Mouse (Mus musculus) ES-Bruce4 (cell line): Measurements from ENCODE around the gene Eif6. TPM values are rescaled to one million over a fixed set of nuclear protein-coding genes. Genes with fewer than 3 reads are reported as not detected.

Experiments used
- H3K27ac ChIP-seq: 2 replicates; pipeline ENCODE4 v1.5.1; 2012; ENCODE audit warnings: low read length, inconsistent platforms; ENCODE audit not compliant: insufficient read depth
- H3K27me3 ChIP-seq: 2 replicates; pipeline ENCODE4 v1.6.1; 2012; ENCODE audit warnings: mild to moderate bottlenecking, low read length, inconsistent platforms; ENCODE audit not compliant: control insufficient read depth, poor library complexity, insufficient read depth, severe bottlenecking
- H3K36me3 ChIP-seq: 2 replicates; pipeline ENCODE4 v1.6.1; 2012; ENCODE audit warnings: inconsistent platforms, mild to moderate bottlenecking, low read length, moderate library complexity; ENCODE audit not compliant: control insufficient read depth, poor library complexity, insufficient read depth, severe bottlenecking
- H3K4me1 ChIP-seq: one replicate; pipeline ENCODE4 v1.8.1; 2011; ENCODE audit warnings: low read length; ENCODE audit not compliant: control insufficient read depth, insufficient read depth
- H3K4me3 ChIP-seq: 2 replicates; pipeline ENCODE4 v1.5.1; 2011; ENCODE audit warnings: low read depth, mild to moderate bottlenecking, low read length
- H3K9ac ChIP-seq: 2 replicates; pipeline ENCODE4 v1.6.1; 2012; ENCODE audit warnings: low read depth, mild to moderate bottlenecking, inconsistent platforms; ENCODE audit not compliant: poor library complexity, severe bottlenecking
- H3K9me3 ChIP-seq: replicated peaks from 2 replicates; pipeline ENCODE4 v1.6.1; 2012; ENCODE audit warnings: mild to moderate bottlenecking, low read length, inconsistent platforms; ENCODE audit not compliant: control insufficient read depth, poor library complexity, insufficient read depth, severe bottlenecking
- CTCF ChIP-seq: IDR thresholded peaks from one replicate; pipeline ENCODE4 v1.8.1; 2011; ENCODE audit warnings: low read depth, low read length
- EP300 ChIP-seq: IDR thresholded peaks from 2 replicates; pipeline ENCODE4 v1.6.1; 2011; ENCODE audit warnings: low read depth, low read length; ENCODE audit not compliant: insufficient read depth
- POLR2A ChIP-seq: IDR thresholded peaks from one replicate; pipeline ENCODE4 v1.8.1; 2011; ENCODE audit warnings: low read length; ENCODE audit not compliant: insufficient read depth
- polyA plus RNA-seq: library from polyadenylated mRNA; stranded (reverse); fragments of >200 nt; gene quantifications from 2 replicates; pipeline ENCODE4 v1.2.4, GENCODE M21; 2011; ENCODE audit warnings: low read depth; ENCODE audit not compliant: missing spikeins, insufficient read depth, insufficient read length

Gene Eif6
- polyA plus RNA-seq, 1 experiment, result 92.4 TPM

DNA sequence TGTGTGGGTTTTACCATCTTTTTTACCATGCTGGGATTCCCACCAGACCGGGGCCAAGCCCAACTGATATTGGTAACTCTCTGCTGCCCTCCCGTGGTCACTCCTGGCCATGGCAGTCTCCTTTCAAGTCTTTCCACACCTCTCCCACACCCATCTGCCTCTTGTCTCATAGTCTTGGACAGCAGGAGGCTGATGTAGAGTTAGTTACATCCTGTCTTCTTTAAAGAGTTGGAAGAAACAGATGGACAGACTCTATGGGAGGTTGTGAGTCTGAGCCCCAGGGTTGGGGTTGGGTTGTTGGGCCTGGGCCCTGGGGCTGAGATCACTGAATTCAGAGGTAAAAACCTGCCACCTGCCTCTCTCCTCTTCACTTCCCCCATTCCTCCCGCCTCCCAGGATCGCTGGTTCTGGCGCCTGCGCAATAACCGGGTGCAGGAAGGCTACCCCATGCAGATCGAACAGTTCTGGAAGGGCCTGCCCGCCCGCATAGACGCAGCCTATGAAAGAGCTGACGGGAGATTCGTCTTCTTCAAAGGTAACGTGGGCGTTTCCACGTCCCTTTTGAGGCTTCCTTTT lies 14.8 kb downstream of the Eif6 start:
- H3K9ac ChIP-seq, result peak overlapping the region; percentile 34; the same call in 1 of the 2 replicates
- H3K36me3 ChIP-seq, result no peaks in the 10 kb centered on the region
- 0 out of 2 replicates have a peak overlapping the region, but pooled peaks have one; percentile 18 for H3K27ac ChIP-seq
- H3K4me3 ChIP-seq, result peak overlapping the region; percentile 12; the same call in 1 of the 2 replicates
- no peaks in the 10 kb centered on the region for H3K4me1 ChIP-seq
- no peaks in the 10 kb centered on the region for H3K27me3 ChIP-seq
- H3K9me3 ChIP-seq, result no peaks in the 10 kb centered on the region
- 0 out of 2 replicates have a peak, but pooled peaks have one; percentile 19 for TF ChIP-seq EP300
- peak; percentile 97 for TF ChIP-seq CTCF
- TF ChIP-seq POLR2A, result no peak

DNA sequence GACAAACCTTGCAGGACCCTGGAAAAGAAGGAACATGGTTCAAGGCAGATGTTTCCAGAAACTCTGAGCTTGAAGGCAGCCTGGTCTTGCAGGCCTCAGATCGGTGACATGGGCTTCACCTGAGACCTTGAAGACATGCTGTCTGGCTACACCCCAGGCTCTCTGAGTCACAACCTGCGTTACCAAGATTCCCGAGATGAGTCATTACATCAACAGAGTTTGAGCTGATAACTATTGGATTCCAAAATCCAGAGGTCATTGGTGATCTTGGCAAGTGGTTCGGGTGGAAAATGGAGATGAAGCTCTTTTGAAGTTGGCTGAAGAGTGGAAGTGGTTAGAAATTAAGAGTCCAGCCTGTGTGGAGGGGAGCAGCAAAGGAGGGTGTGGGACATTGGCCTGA lies 17.1 kb downstream of the Eif6 start:
- no peaks in the 10 kb centered on the region for H3K36me3 ChIP-seq
- TF ChIP-seq EP300, result no peak
- TF ChIP-seq POLR2A, result no peak
- TF ChIP-seq CTCF, result no peak
- H3K9ac ChIP-seq, result no peak overlapping the region
- H3K27me3 ChIP-seq, result no peaks in the 10 kb centered on the region
- no peak overlapping the region for H3K27ac ChIP-seq
- H3K4me3 ChIP-seq, result no peak overlapping the region
- no peaks in the 10 kb centered on the region for H3K9me3 ChIP-seq
- H3K4me1 ChIP-seq, result no peaks in the 10 kb centered on the region

GRCm38 (mm10) chr2:155807408-155807807 lies 19.3 kb downstream of the Eif6 start:
- H3K4me1 ChIP-seq, result no peaks in the 10 kb centered on the region
- no peak overlapping the region for H3K9ac ChIP-seq
- no peak overlapping the region for H3K27ac ChIP-seq
- H3K27me3 ChIP-seq, result no peaks in the 10 kb centered on the region
- TF ChIP-seq POLR2A (no peak), CTCF (no peak), EP300 (no peak)
- no peaks in the 10 kb centered on the region for H3K9me3 ChIP-seq
- no peaks in the 10 kb centered on the region for H3K36me3 ChIP-seq
- no peak overlapping the region for H3K4me3 ChIP-seq

GRCm38 (mm10) chr2:155806548-155806947 lies 20.2 kb downstream of the Eif6 start:
- Histone ChIP-seq H3K9ac (no peak overlapping the region), H3K4me1 (no peaks in the 10 kb centered on the region), H3K9me3 (no peaks in the 10 kb centered on the region), H3K27ac (no peak overlapping the region), H3K27me3 (no peaks in the 10 kb centered on the region), H3K4me3 (no peak overlapping the region), H3K36me3 (no peaks in the 10 kb centered on the region)
- TF ChIP-seq EP300, result no peak
- no peak for TF ChIP-seq POLR2A
- TF ChIP-seq CTCF, result no peak

DNA sequence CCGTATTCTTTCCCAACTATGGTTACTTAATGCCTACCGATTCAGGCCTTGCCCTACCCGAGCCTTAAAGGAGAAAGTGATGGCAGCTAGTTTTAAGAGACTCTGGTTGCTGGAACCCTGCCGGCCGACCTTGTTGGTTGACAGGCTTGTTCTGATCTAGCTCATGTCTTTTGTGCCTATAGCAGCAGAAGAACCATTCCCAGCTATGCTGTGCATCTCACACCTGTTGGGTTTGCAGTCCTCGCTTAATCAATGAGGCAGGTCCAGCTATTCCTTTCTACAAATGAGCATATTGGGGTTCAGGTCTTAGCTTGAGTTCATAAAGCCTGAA lies 20.8 kb downstream of the Eif6 start:
- TF ChIP-seq EP300, result no peak
- TF ChIP-seq CTCF, result no peak
- no peak for TF ChIP-seq POLR2A
- H3K9me3 ChIP-seq, result no peaks in the 10 kb centered on the region
- H3K36me3 ChIP-seq, result no peaks in the 10 kb centered on the region
- H3K4me1 ChIP-seq, result no peaks in the 10 kb centered on the region
- no peaks in the 10 kb centered on the region for H3K27me3 ChIP-seq
- no peak overlapping the region for H3K9ac ChIP-seq
- no peak overlapping the region for H3K27ac ChIP-seq
- no peak overlapping the region for H3K4me3 ChIP-seq

- H3K27me3 ChIP-seq, result no peaks in the 10 kb centered on the region
- H3K36me3 ChIP-seq, result no peaks in the 10 kb centered on the region
- H3K9me3 ChIP-seq, result no peaks in the 10 kb centered on the region
- H3K4me1 ChIP-seq, result no peaks in the 10 kb centered on the region
- no peak overlapping the region for H3K4me3 ChIP-seq
- H3K27ac ChIP-seq, result no peak overlapping the region
- no peak for TF ChIP-seq POLR2A
- no peak for TF ChIP-seq EP300
- TF ChIP-seq CTCF, result no peak
- no peak overlapping the region for H3K9ac ChIP-seq
Observed at GRCm38 (mm10) chr2:155805231-155805924, 21.3 kb downstream of the Eif6 start.
